Mouse (Mus musculus): Measurements from ENCODE around the gene Zbtb7a.
A peak's percentile ranks its signal among the peaks of the same experiment; 100 is the strongest.

Zbtb7a gene

DNA sequence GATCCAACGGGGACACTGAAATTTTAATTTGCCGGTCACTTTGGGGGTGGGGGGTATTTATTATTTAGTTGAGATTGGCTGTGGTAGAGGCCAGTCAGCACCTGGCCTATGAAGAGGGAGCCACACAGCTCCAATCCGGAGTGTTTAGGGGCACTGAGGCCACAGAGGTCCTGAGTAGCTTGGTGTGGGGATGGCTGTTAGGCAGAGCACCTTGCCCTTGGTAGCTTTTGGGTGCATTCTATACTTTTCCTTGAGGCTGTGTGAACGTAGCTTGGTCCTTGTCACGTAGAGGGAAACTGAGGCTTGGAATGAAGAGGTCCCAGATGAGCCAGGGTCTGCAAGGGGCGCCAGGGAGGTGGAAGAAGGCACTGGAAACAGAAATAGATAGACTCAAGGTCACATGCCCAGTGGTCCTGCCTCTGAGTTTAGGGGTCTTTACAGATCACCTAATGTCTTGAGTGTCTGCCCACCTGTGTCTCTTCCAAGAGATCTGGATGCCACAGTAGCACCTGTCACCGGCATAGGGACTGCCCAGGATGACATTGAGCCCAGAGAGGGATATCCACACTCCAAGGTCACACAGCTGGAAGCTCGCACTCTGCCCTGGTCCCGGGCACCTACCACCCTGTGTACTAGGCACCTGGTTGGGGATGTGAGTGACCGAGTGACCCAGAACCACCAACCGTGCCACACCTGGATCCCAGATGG, 4.0 kb downstream of the Zbtb7a start:
- DNase-seq (ENCODE audit: low spot score in 2 of 2), result no peak

DNA sequence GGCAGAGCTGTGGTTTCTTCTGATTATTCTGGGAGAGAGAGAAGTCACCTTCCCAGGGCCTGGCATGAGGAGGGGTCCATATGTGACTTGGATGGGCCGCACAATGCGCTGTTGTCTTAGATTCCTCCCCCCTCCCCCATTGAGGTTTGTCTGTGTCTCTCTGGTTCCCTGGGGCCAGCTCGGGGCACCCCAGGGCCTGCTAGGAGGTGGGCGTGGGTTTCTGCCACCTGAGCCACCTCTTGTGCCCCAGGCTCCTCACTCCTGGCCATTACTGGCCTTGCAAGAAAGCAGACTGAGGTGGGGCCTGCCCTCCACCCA, 4.5 kb downstream of the Zbtb7a start:
- no peak for DNase-seq (ENCODE audit: low spot score in 2 of 2)

DNA sequence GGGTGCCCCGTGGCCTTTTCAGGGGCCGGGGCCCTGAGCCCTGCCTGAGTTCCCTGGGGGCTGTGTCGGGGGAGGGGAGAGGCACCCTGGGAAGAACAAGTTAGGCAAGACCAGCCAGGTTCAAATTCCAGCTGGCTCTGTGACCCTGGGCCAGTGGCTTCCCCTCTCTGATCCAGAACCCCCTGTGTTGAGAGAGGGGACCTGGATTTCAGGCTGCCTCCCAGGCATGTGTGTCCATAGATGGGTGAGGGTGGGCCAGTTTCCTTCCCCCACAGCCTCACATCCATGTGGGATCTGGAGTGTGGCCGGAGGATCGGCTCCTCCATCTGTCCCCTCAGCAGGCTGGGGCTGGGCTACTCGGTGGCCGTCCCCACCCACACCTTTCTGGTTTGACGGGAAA, 5.0 kb downstream of the Zbtb7a start:
- DNase-seq (ENCODE audit: low spot score in 2 of 2), result no peak

DNA sequence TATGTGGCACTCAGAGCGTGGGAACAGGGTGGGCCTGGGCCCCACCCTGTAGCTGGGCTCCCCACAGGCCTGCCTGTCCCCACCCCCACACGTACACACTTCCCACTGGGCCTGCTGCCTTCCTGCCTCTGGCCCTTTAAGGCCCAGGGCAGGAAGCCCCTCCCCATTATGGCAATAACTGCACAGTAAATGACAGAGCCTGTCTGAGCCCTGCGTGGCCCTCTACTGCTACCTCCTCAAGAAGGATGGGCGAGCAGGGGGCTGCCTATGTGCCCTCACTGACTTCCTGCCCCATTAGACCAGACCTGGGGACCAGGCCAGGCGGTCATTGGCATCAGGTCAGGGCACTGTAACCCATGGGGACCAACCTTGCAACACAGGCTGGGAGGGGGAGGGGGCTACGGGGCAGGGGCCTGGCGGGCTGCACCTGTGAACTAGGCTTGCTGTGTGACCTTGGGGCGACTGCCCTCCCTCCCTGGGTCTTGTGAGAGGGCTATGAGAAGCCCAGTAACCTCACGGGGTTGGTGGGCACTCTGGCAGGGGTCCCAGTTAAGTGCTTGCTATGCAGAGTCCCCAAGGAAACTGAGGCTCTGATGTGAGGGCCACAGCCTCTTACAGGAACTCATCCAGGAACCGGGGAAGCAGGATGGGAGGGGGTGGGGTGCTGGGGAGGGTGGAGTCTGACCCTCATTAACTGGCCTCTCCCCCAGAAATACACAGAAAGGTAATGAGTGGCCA, 5.9 kb downstream of the Zbtb7a start:
- no peak for DNase-seq (ENCODE audit: low spot score in 2 of 2)

DNA sequence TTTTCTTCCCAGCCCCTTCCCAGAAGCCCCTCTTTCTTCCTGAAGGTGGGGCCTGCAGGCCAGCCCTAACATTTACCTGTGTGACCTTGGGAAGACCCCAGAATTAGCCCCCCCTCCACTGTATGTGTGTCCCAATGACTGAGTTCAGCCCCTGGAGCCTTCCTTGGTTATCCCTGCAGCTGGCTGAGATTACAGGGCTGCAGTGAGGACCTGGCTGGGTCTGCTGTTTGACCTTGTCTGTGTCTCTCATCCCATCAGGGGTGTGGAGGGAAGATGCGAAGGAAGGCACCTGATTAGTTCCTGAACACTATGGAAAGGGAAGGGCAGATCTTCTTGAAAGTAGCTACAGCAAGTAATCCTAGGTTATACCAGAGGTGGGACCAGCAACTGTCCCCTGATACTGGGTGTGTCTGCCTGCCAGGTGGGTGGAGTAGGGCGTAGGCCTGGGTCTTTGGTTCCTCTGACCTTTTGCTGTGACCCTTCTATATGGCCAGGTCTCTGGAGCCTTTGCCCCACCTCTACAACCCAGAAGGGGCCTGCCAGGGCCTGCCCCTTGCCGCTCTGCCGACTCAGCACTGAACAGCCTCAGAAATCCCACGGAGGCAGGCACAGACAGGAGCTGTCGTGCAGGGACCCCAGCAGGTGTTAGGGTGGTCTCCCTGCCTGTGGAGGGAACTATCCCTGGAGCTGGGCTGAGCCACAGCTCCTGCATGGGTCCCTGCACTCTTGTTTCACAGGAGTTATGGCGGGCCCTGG, 6.6 kb downstream of the Zbtb7a start:
- DNase-seq (ENCODE audit: low spot score in 2 of 2), result no peak

DNA sequence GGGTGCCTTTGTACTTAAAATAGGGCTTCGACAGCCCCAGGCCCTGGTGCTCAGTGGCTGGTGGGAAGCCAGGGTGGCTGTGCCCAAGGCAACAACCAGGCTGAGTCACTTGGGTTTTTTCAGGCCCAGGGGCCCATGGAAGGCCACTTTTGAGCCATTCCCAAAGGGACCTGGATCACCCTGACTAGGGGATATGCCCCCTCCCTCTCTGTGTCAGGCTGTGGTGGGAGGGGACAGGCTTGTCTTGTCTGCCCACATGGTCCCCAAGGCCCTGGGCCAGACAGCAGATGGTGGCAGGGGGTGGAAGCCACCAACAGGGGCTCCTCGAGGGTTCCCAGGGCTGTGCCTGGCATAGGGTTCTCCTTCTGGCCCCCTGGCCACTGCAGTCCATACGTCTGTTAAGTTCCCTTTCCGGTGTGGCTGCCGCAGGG, 7.5 kb downstream of the Zbtb7a start:
- DNase-seq (ENCODE audit: low spot score in 2 of 2), result no peak

DNA sequence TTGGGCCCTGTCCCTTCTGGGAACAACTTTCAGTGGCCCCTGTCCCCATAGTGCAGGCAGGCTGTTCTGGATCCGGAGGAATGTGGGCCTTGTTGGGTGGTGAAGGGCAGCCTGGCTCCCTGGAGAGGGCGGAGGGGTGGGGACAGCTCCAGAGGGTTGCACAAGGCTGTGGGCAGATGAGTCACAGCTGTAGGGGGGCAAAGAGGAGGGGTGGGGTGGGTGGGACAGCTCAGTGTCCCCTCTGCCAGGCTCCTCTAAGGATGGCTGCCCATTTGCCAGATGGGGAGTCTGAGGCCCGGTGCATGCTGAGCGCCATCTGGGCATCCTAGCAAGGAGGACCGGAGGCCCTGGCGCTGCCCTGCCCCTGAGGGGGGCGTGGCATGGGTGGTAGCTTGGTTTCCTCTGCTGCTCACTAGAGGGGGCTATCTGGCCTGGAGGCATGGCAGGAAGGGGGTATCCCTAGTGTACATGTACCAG, 8.2 kb downstream of the Zbtb7a start:
- DNase-seq (ENCODE audit: low spot score in 2 of 2), result no peak

DNA sequence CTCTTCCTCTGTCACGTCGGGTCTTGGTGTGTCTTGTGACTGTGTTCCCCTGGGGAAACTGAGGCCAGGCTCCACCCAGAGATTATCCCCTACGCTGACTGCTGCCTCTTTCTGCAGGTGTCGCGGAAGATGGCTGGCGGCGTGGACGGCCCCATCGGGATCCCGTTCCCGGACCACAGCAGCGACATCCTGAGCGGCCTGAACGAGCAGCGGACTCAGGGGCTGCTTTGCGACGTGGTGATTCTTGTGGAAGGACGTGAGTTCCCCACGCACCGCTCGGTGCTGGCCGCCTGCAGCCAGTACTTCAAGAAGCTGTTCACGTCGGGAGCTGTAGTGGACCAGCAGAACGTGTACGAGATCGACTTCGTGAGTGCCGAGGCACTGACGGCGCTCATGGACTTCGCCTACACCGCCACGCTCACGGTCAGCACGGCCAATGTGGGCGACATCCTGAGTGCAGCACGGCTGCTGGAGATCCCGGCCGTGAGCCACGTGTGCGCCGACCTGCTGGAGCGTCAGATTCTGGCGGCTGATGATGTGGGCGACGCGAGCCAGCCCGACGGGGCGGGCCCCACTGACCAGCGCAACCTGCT, 8.9 kb downstream of the Zbtb7a start:
- no peak for DNase-seq (ENCODE audit: low spot score in 2 of 2)

DNA sequence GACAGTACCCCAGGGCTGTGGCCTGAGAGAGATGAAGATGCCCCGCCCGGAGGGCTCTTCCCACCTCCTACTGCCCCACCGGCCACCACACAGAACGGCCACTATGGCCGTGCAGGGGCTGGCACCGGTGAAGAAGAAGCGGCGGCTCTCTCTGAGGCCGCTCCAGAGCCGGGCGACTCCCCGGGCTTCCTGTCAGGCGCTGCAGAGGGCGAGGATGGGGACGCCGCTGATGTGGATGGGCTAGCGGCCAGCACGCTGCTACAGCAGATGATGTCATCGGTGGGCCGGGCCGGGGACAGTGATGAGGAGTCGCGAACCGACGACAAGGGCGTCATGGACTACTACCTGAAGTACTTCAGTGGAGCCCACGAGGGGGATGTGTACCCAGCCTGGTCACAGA, 9.6 kb downstream of the Zbtb7a start:
- DNase-seq (ENCODE audit: low spot score in 2 of 2), result no peak

DNA sequence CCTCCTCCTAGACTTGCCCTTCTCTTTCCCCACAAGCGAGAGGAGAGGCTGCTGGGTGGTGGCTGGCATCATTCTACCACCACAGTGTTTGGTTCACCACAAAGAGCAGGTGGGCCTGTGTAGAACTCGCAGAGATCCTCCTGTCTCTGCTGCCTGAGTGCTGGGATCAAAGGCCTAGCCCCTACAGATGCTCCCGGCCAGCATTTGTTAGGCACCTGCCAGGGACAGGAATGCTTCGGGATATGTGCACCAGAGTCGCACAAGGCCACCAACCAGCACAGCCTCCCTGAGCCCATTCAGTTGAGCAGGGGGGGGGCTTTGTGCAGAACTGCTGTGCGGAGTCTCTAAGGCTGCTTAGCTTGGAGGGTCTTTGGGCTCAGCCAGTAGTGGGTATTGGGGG, 10.3 kb downstream of the Zbtb7a start:
- no peak for DNase-seq (ENCODE audit: low spot score in 2 of 2)

DNA sequence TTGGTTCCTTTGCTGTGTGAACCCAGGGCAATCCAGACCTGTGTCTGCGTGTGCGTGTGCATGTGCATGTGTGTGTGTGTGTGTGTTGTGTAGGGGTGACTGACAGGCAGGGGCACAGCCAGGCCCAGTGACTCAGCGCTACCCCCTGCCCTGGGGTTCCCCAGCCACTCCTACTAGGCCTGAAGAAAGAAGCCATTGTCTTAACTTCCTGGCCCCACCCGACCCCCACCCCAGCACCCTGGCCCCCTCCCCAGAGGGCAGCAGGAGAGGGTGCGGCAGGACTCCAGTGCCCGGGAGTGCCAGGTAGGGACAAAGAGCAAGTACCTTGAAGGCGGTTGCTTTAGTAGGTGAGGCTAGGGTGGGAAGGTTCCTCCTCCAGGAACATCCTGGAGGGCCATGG, 10.8 kb downstream of the Zbtb7a start:
- DNase-seq (ENCODE audit: low spot score in 2 of 2), result no peak

DNA sequence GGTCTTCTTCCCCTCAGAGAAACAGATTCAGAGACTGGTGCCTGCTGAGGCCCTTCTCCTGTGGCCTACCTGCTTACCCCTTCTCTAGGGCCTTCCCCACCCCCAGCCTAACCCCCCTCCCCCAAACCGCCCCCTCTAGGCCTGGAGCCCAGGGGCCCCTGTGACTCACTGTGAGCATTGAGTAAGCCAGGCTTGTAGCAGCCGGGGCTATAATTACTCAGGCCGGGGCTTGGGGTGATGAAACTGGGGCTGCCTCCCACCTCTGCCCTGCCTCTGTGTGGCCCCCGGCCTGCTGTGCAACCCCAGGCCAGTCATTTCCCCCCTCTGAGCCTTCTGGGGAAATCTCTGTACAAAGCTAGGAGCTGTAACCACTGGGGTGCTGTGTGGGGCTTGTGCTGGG, 11.3 kb downstream of the Zbtb7a start:
- DNase-seq (ENCODE audit: low spot score in 2 of 2), result no peak

DNA sequence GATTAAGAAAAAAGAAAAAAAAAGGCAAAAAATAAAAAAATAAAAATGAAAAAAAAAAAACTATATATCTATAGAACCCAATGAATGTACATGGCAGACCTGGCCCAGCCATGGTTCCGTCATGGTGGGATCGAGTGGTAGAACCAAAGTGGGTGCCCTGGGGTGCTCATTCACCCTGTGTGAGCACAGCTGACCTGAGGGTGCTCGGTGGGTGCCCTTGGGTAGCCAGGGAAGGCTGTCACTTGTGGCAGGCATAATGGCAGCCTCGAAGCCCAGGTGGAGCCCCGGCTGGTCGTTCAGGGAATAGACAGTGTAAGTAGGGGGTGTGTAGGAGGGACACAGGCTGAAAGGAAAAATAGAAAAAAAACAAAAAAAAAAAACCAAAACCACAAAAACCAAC, 16.2 kb downstream of the Zbtb7a start:
- DNase-seq (ENCODE audit: low spot score in 2 of 2), result no peak

DNA sequence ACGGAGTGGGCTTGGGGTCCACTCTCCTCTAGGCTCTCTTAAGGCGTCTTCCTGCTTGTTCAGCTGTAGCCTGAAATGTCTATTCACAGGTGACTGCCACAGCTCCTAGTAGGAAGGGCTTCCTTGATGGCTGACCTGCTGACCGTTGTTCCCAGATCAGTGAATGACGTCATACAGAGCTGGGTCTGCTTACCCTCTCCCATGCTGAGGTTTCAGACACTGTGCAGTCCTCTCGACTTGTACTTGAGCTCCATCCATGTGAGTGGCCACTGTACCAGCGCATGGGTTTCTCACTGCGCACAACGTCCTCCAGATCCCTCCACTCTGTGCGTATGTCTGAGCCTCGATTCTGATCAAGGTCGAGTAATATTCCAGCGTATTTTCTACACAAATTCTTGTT, 17.6 kb downstream of the Zbtb7a start:
- DNase-seq (ENCODE audit: low spot score in 2 of 2), result no peak

DNA sequence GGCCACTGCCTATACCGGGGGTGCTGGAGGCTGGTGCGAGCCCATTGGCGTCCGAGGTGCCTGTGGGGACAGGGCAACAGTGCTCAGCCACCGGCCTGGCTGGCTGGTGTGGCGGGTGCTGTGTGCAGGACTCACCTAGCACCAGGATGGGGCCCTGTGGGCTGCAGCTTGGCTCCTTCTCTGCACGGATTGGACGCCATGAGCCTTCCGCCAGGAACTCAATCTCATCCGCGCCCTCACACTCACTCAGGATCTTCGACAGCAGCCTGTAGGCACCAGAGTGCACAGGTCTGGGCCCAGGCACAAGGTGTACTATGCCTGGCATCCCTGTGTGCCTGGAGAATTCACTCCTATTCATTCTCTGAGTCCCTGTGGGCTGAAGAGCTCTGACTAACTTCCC, 19.3 kb downstream of the Zbtb7a start:
- DNase-seq (ENCODE audit: low spot score in 2 of 2), result no peak

DNA sequence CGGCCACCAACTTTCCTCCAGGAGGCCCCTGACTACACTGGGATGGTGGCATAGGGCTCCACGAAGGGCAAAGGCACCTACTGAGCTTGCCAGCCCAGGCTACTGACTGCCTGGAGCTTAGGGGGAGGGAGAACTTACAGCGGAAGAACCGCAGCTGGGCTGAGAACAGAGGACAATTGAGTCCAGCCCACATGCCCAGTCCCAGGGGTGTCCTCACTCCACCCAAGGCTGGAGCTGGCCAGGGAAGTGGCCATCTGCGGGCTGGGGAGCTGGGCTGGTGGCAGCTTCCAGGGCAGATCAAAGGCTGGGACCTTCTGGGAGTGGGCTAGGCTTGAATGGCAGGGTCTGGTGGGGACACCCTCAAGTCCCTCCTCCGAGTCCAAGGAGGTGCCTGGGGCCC, 19.7 kb downstream of the Zbtb7a start:
- DNase-seq (ENCODE audit: low spot score in 2 of 2), result no peak

DNA sequence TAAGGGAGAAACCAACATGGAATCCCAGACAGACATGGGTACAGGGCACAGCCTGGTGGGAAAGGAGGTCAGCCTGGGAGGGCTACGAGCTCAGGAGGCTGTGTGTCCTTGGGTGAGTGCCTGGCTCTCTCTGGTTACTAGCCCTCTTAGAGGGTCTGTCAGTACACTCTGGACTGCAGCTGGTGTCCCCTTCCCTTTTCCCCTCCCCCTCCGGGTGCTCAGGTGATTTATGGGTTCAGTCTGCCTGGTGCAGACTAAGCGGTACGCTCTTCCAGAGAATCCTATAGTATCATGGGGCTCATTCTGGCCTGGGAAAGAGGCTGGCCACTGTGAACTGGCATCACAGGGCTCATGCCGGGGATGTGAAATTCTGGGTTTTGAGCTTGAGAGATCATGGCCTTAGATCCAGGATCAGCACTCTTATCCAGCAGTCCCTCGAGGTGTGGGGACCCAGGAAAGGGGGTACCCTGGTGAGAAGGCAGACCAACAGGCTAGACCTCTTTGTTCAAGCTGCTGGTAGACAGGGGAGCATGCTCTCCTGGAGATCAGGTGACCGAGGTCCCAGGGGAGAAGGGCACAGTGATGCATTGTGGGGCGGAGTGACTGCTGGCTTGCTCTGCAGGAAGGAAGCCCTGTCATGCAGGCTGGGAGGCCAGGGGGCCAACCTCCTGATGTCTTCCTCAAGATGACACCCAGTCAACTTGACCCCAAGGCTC, 26.7 kb downstream of the Zbtb7a start:
- no peak for DNase-seq (ENCODE audit: low spot score in 2 of 2)

DNA sequence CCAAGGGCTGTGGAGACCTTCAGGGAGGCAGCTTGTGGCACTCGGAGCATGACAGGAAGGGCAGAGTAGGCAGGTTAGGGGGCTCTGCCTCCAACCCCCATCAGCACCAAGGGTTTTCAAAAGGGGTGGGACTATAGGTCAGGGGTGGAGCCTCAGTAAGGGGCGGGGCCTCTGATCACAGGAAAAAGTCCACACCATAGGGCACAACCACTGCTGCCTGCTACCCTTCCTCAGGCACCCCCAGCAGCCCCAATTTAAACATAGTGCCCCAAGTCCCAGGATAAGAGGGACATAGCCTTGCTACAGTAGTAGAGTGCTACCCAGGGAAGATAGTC, 27.3 kb downstream of the Zbtb7a start:
- no peak for DNase-seq (ENCODE audit: low spot score in 2 of 2)

DNA sequence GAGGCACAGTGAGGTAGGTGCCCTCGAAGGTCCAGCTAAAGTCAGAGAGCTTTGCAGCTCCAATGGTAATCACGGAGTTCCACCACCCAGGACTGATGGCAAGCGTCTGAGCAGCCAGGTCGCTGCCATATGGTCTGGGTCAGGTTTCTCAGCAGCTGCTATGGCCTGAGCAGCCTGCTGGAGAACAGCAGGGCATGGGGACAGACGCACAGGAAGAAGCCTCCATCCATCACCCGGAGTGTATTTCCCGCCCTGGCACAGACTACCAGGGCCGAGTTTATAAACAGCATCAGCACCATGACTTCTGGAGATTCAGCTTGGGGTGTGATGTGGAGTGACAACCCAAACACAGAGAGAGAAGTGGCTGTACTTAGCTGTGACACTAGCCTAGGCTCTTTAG, 30.1 kb downstream of the Zbtb7a start:
- no peak for DNase-seq (ENCODE audit: low spot score in 2 of 2)

DNA sequence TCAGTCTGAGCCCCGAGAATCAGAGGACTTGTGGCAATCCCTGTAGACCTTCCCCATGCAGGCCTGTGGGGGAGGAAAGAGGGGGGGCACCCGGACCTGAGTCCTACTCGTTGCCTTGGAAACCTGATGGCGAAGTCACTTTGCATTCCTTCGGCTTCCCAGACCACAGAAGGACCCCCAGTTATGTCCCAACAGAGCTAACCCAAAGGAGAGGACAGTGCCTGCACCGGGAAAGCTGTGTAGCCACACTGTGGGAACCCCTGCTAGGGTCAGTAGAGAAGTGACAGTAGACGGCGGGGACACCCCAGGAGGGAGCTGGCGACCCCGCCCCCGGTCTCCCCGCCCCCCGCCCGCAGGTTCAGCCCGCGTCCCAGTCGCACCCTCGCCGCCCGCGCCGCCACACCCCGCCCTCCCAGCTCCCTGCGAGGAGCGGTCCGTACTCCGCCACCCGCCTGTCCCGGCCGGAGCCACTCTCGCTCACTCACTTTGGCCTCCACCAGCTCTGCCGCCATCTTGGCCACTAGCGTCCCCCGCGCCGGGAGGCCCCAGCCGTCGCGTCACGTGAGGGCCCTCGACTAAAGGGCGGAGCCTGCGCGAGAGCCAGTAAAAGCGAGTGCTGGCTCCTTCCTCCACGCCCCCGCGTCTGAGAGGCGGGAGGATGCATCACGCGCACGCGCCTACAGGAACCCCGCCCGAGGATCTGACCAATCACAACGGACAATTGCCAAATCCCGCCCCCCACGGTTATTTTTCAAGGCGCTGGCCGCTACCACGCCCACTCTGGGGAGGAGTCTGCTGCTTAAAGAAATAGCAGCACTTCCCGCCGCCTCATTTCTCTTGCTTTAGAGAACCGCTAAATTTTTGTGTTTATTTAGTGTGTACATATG, 32.4 kb downstream of the Zbtb7a start, which contains the start of gene Pias4:
Pias4 (minus strand) TSS at position 724 of the 887 bp plus-strand sequence.
- peak; percentile 100 for DNase-seq (ENCODE audit: low spot score in 2 of 2)

DNA sequence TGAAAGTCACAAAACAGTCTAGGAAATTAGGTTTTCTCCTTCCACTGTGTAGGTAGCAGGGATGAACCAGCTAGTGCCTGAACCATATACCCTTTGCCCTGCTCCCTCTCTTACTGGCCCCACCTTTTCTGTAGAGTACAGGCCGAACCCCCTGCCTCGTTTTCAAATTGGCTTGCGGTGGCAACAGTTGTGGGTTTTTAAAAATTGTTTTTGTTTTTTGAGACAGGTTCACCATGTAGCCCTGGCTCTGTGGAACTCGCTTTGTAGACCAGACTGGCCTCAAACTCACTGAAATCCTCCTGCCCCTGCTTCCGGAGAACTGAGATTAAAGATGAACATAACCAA, 33.0 kb downstream of the Zbtb7a start:
- DNase-seq (ENCODE audit: low spot score in 2 of 2), result peak in 1 of 2 experiments; percentile 52

All from thymus, postnatal 10 days (tissue).